Mouse (Mus musculus) kidney, embryonic 14.5 days (tissue): ENCODE measurements around the gene P2rx5. TPM values are rescaled to one million over a fixed set of nuclear protein-coding genes. Genes with fewer than 3 reads are reported as not detected.
A peak's percentile ranks its signal among the peaks of the same experiment; 100 is the strongest.

Source experiments
- ATAC-seq: fragments of 200-750 bp; cut with Nextera tagmentation; 2 replicates; pipeline ENCODE4 v1.8.0; 2017; ENCODE audit warnings: moderate number of reproducible peaks, mild to moderate bottlenecking, moderate TSS enrichment, moderate library complexity; ENCODE audit not compliant: low FRiP score, low TSS enrichment
- H3K27ac ChIP-seq: fragments of 300-500 bp; sonication (generic); 2 replicates; pipeline ENCODE4 v1.5.1; 2014; ENCODE audit warnings: low read depth, mild to moderate bottlenecking, low read length, moderate library complexity, mixed read lengths
- H3K27me3 ChIP-seq: fragments of 300-500 bp; sonication (generic); 2 replicates; pipeline ENCODE4 v1.6.1; 2014; ENCODE audit warnings: mild to moderate bottlenecking, low read length; ENCODE audit not compliant: control insufficient read depth, insufficient read depth
- H3K36me3 ChIP-seq: fragments of 300-500 bp; sonication (generic); 2 replicates; pipeline ENCODE4 v1.6.1; 2014; ENCODE audit warnings: low read length, mixed read lengths; ENCODE audit not compliant: control insufficient read depth, insufficient read depth
- H3K4me1 ChIP-seq: fragments of 300-500 bp; sonication (generic); 2 replicates; pipeline ENCODE4 v1.6.1; 2014; ENCODE audit warnings: low read length, mixed read lengths; ENCODE audit not compliant: control insufficient read depth, insufficient read depth
- H3K4me2 ChIP-seq: fragments of 300-500 bp; sonication (generic); replicated peaks from 2 replicates; pipeline ENCODE4 v1.6.1; 2014; ENCODE audit warnings: low read depth, mild to moderate bottlenecking, low read length
- H3K4me3 ChIP-seq: fragments of 300-500 bp; sonication (generic); 2 replicates; pipeline ENCODE4 v1.5.1; 2014; ENCODE audit warnings: mild to moderate bottlenecking, low read length
- H3K9ac ChIP-seq: fragments of 300-500 bp; sonication (generic); 2 replicates; pipeline ENCODE4 v1.6.1; 2014; ENCODE audit warnings: low read depth, mild to moderate bottlenecking, low read length, moderate library complexity
- H3K9me3 ChIP-seq: fragments of 300-500 bp; sonication (generic); 2 replicates; pipeline ENCODE4 v1.6.1; 2016; ENCODE audit warnings: low read length; ENCODE audit not compliant: control insufficient read depth
- WGBS: fragments of 180-500 bp; shearing (Covaris S2); extraction: QIAGEN DNeasy Blood & Tissue Kit; methylation state at CpG from one replicate; pipeline ENCODE4 v1.1.7; 2014; 5-methylcytosine and 5-hydroxymethylcytosine counted together
- polyA plus RNA-seq: library from polyadenylated mRNA; unstranded; fragments of >200 nt; fragmentation: Nextera tagmentation; extraction: Ambion mirVana; gene quantifications from 2 replicates; pipeline ENCODE4 v1.2.1, GENCODE M21; 2014

P2rx5 gene
- polyA plus RNA-seq, 1 experiment from 2014 or later, result 0.34 TPM

DNA sequence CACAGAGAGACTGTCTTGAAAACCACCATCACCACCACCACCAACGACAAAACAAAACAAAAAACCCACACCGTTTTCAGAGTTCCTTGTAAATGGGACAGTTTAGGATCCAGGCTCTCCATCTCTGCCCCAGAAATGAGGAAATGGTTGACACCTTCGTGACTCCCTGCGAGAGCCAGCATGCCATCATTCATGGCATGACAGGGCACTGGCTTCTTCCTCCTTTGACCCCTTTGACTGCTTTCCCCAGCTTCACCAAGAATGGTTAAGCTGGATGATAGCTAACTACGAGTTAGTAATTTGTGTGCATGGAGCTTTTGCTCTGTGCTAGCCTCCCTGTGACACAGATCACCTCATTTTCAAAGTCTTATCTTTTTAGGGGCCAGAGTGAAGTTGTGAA, 2.1 kb downstream of the P2rx5 start:
- Histone ChIP-seq H3K9ac (no peak overlapping the region), H3K4me3 (no peak overlapping the region), H3K36me3 (no peaks in the 10 kb centered on the region), H3K27me3 (peaks cover 11% of the 10 kb centered on the region), H3K27ac (no peak overlapping the region), H3K4me2 (no peak overlapping the region), H3K4me1 (peaks cover 6% of the 10 kb centered on the region; the same call in 1 of the 2 replicates), H3K9me3 (no peaks in the 10 kb centered on the region)
- no peak for ATAC-seq
- WGBS, result 49% methylated on average over 5 of the region's 5 CpGs

GRCm38 (mm10) chr11:73168071-73168470, 7.8 kb downstream of the P2rx5 start:
- peaks cover 5% of the 10 kb centered on the region; the same call in 1 of the 2 replicates for H3K36me3 ChIP-seq
- H3K27ac ChIP-seq, result no peak overlapping the region
- 0 out of 2 replicates have a peak, but pooled peaks cover 3% of the 10 kb centered on the region for H3K4me1 ChIP-seq
- H3K9me3 ChIP-seq, result no peaks in the 10 kb centered on the region
- 82% methylated on average over 8 of the region's 8 CpGs for WGBS
- no peaks in the 10 kb centered on the region for H3K27me3 ChIP-seq
- no peak overlapping the region for H3K4me2 ChIP-seq
- 0 out of 2 replicates have a peak, but pooled peaks have one; percentile 16 for ATAC-seq
- no peak overlapping the region for H3K9ac ChIP-seq
- H3K4me3 ChIP-seq, result no peak overlapping the region

- no peak overlapping the region for H3K4me2 ChIP-seq
- H3K4me3 ChIP-seq, result no peak overlapping the region
- WGBS, result 81% methylated on average over 6 of the region's 6 CpGs
- ATAC-seq, result no peak
- no peak overlapping the region for H3K9ac ChIP-seq
- no peaks in the 10 kb centered on the region for H3K9me3 ChIP-seq
- peaks cover 5% of the 10 kb centered on the region; the same call in 1 of the 2 replicates for H3K36me3 ChIP-seq
- 0 out of 2 replicates have a peak, but pooled peaks cover 3% of the 10 kb centered on the region for H3K4me1 ChIP-seq
- H3K27me3 ChIP-seq, result no peaks in the 10 kb centered on the region
- no peak overlapping the region for H3K27ac ChIP-seq
Measured at GRCm38 (mm10) chr11:73168576-73168975, 8.4 kb downstream of the P2rx5 start.

DNA sequence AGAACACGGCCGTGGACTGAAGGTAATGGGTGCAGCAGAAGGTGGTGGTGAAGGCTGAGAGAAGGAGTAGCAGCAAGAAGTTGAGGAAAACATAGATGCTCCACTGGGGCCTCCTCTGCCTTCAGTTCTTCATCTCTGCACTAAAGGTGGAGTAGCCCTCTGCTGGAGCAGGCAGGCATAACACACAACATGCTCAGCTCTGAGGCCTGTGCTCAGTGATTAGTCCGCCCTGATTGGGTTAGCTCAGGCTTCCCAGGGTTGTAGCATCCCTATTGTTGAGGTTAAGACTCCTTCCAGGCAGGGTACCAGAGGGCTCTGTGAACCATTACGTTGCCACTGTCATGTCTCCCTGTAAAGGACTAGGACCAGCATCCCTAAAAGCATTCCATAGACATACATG, 9.0 kb downstream of the P2rx5 start:
- H3K27ac ChIP-seq, result no peak overlapping the region
- H3K4me1 ChIP-seq, result 0 out of 2 replicates have a peak, but pooled peaks cover 3% of the 10 kb centered on the region
- H3K27me3 ChIP-seq, result no peaks in the 10 kb centered on the region
- H3K4me2 ChIP-seq, result no peak overlapping the region
- 46% methylated on average over 4 of the region's 4 CpGs for WGBS
- no peaks in the 10 kb centered on the region for H3K9me3 ChIP-seq
- H3K9ac ChIP-seq, result no peak overlapping the region
- no peak for ATAC-seq
- H3K4me3 ChIP-seq, result no peak overlapping the region
- peaks cover 9% of the 10 kb centered on the region; the same call in 1 of the 2 replicates for H3K36me3 ChIP-seq

DNA sequence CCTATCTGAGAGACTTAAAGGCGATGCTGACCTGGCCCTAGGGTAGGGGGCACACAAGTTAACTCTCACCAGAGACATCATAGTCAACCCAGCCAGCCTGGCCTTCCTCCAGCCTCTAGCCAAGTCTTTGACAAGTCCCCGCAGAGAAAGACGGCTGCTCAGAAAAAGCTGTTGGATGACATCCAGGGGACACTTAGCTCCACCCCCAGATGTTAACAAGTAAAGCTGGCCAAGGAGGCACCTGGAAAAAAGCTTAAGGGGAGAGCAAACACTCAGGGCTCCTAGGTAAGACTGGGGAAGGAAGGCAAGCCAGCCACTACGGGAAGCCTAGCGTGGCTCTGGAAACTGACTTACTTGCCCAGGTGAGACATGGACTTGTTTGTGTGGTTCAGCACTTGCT, 12.0 kb downstream of the P2rx5 start:
- Histone ChIP-seq H3K27ac (no peak overlapping the region; the same call in 1 of the 2 replicates), H3K4me3 (no peak overlapping the region), H3K4me2 (no peak overlapping the region), H3K9ac (no peak overlapping the region), H3K4me1 (peaks cover 18% of the 10 kb centered on the region), H3K9me3 (no peaks in the 10 kb centered on the region), H3K27me3 (no peaks in the 10 kb centered on the region), H3K36me3 (peaks cover 16% of the 10 kb centered on the region)
- 63% methylated on average over 5 of the region's 5 CpGs for WGBS
- ATAC-seq, result no peak

- H3K4me3 ChIP-seq, result peak overlapping the region; percentile 98
- H3K9ac ChIP-seq, result peak overlapping the region; percentile 92; the same call in 1 of the 2 replicates
- peaks cover 27% of the 10 kb centered on the region for H3K4me1 ChIP-seq
- H3K27me3 ChIP-seq, result no peaks in the 10 kb centered on the region
- peak overlapping the region; percentile 82 for H3K4me2 ChIP-seq
- no peak for ATAC-seq
- 35% methylated on average over 8 of the region's 8 CpGs for WGBS
- H3K27ac ChIP-seq, result no peak overlapping the region
- H3K9me3 ChIP-seq, result no peaks in the 10 kb centered on the region
- H3K36me3 ChIP-seq, result peaks cover 19% of the 10 kb centered on the region
Measured at GRCm38 (mm10) chr11:73175612-73176011, 15.4 kb downstream of the P2rx5 start.

DNA sequence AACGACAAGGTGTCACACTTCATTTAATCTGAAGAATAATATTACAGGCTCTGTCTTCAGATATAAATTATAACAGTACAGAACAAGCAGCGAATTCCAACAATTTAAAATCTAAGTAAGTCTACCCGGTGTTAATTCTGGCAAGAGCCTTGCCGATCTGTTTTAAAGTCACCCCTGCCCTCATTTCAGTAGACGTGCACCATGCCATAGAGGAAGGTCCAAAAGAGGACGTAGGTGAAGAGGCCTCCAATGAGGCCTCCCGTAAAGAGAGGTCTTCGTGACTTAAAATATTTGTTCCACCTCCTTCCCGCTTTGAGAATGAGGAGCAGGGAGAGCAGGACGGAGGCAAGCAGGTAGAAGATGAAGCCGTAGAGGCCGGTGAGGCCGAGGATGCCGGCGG, 16.0 kb downstream of the P2rx5 start:
- Histone ChIP-seq H3K4me2 (peak overlapping the region; percentile 82), H3K9me3 (no peaks in the 10 kb centered on the region), H3K36me3 (peaks cover 15% of the 10 kb centered on the region), H3K9ac (peak overlapping the region; percentile 92), H3K4me3 (peak overlapping the region; percentile 98), H3K4me1 (peaks cover 27% of the 10 kb centered on the region), H3K27me3 (no peaks in the 10 kb centered on the region), H3K27ac (peak overlapping the region; percentile 88)
- WGBS, result 1% methylated on average over 15 of the region's 15 CpGs
- ATAC-seq, result no peak

DNA sequence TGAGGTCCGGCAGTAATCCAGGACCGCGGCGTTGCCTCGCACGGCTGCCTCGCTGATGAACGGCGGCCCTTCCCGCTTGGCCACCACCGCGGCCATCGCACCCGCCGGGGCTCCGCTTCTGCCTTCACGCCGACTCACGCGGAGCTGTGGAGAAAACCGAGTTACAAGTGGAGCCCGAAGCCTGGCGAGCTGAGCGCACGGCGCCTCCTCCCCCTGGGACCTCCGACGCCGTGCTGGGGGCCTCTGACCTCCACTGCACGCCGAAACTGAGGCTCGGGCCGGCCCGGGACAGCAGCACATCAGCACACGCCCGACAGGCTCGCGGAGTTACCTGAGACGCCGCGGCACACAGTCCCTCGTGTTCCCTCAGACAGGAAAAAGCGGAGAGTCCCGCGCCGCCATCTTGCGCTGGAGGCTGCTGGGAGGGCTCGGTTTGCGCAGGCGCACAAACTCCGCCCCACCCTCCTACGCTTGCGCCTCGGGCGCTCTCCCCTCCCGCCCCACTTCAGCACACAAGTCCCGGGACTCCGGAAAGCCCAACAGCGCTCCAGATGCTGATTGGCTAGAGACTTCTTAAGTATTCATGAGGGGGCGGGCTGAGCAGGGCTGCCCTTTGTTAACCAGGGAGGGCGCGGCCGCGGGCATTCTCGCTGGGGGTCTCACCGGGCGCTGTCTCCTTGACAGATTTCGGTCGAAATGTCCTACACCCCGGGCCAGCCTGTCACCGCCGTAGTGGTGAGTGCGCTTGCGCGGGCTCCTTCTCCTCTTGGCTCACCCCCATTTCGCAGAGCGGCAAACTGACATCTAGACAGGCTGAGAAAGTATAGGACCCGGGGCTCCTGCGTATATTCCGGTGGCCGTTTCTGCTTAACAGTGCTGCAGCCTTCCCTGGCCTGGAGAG, 16.6 kb downstream of the P2rx5 start, which contains the start of the genes Emc6 and Tax1bp3:
TSS of gene Emc6 (minus strand) at position 430 of the 901 bp plus-strand sequence.
TSS of gene Tax1bp3 (plus strand) at position 476 of the 901 bp plus-strand sequence.
- Histone ChIP-seq H3K9ac (peak within 1 kb of the TSS; percentile 92), H3K27me3 (no peaks in the 10 kb centered on the region), H3K4me2 (peak within 1 kb of the TSS; percentile 82), H3K27ac (peak within 1 kb of the TSS; percentile 95), H3K36me3 (peaks cover 15% of the 10 kb centered on the region), H3K4me1 (peaks cover 27% of the 10 kb centered on the region), H3K4me3 (peak within 1 kb of the TSS; percentile 98), H3K9me3 (no peaks in the 10 kb centered on the region)
- WGBS, result under 1% methylated on average over 81 of the region's 81 CpGs
- peak; percentile 98 for ATAC-seq

DNA sequence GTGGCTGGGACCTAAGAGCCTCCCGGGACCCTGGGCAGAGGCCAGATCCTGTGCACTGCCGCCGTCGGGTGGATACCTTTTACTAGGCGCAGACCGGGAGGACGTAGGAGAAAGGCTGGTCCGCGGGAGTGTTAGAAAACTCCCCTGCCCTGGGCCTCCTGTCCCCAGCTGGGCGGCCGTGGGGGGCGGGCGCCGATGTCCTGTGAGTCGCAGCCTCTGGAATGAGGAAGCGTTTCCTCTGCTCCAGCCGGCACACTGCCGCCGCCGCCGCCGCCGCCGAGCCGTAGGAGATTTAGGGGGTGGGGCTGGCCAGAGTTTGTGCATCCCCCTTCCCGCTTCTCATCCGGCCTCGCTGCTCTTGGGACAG, 17.3 kb downstream of the P2rx5 start:
- peaks cover 19% of the 10 kb centered on the region for H3K36me3 ChIP-seq
- H3K27me3 ChIP-seq, result no peaks in the 10 kb centered on the region
- no peaks in the 10 kb centered on the region for H3K9me3 ChIP-seq
- peak overlapping the region; percentile 73 for H3K4me2 ChIP-seq
- H3K4me1 ChIP-seq, result peaks cover 24% of the 10 kb centered on the region
- peak overlapping the region; percentile 95 for H3K27ac ChIP-seq
- peak overlapping the region; percentile 98 for H3K4me3 ChIP-seq
- WGBS, result 0% methylated on average over 28 of the region's 28 CpGs
- peak overlapping the region; percentile 92 for H3K9ac ChIP-seq
- peak; percentile 85 for ATAC-seq
